Mouse (Mus musculus) lung, embryonic 14.5 days (tissue): ENCODE data around the gene Rpl12. TPM values are rescaled to one million over a fixed set of nuclear protein-coding genes. Genes with fewer than 3 reads are reported as not detected.
A peak's percentile ranks its signal among the peaks of the same experiment; 100 is the strongest.

Experiments
- ATAC-seq: fragments of 200-750 bp; cut with Nextera tagmentation; 2 replicates; pipeline ENCODE4 v1.8.0; 2017; ENCODE audit warnings: mild to moderate bottlenecking, moderate TSS enrichment, moderate library complexity; ENCODE audit not compliant: insufficient read depth
- DNase-seq: peaks from one replicate; pipeline ENCODE4 v3.0.0-alpha.2; 2015
- H3K27ac ChIP-seq: fragments of 300-500 bp; sonication (generic); 2 replicates; pipeline ENCODE4 v1.5.1; 2014; ENCODE audit warnings: low read depth, mild to moderate bottlenecking, moderate library complexity
- H3K27me3 ChIP-seq: fragments of 300-500 bp; sonication (generic); 2 replicates; pipeline ENCODE4 v1.6.1; 2014; ENCODE audit warnings: low read length, control low read depth; ENCODE audit not compliant: insufficient read depth
- H3K36me3 ChIP-seq: fragments of 300-500 bp; sonication (generic); 2 replicates; pipeline ENCODE4 v1.6.1; 2014; ENCODE audit warnings: control low read depth; ENCODE audit not compliant: insufficient read depth
- H3K4me1 ChIP-seq: fragments of 300-500 bp; sonication (generic); 2 replicates; pipeline ENCODE4 v1.6.1; 2014; ENCODE audit warnings: antibody characterized with exemption, control low read depth; ENCODE audit not compliant: insufficient read depth
- H3K4me2 ChIP-seq: fragments of 300-500 bp; sonication (generic); 2 replicates; pipeline ENCODE4 v1.6.1; 2014; ENCODE audit warnings: mild to moderate bottlenecking
- H3K4me3 ChIP-seq: fragments of 300-500 bp; sonication (generic); 2 replicates; pipeline ENCODE4 v1.5.1; 2014; ENCODE audit warnings: low read depth, low read length
- H3K9ac ChIP-seq: fragments of 300-500 bp; sonication (generic); 2 replicates; pipeline ENCODE4 v1.6.1; 2014
- H3K9me3 ChIP-seq: fragments of 300-500 bp; sonication (generic); 2 replicates; pipeline ENCODE4 v1.6.1; 2016; ENCODE audit warnings: low read depth, low read length, control low read depth
- CTCF ChIP-seq: IDR thresholded peaks from 2 replicates; pipeline ENCODE4 v1.5.1; 2016; ENCODE audit warnings: antibody characterized with exemption, low read depth
- WGBS: fragments of 180-500 bp; shearing (Covaris S2); extraction: QIAGEN DNeasy Blood & Tissue Kit; methylation state at CpG from one replicate; pipeline ENCODE4 v1.1.7; 2014; 5-methylcytosine and 5-hydroxymethylcytosine counted together
- polyA plus RNA-seq: library from polyadenylated mRNA; unstranded; fragments of >200 nt; fragmentation: Nextera tagmentation; extraction: Ambion mirVana; gene quantifications from 2 replicates; pipeline ENCODE4 v1.2.1, GENCODE M21; 2014

Rpl12 gene
- polyA plus RNA-seq, 1 experiment from 2014 or later = 235 TPM

- Histone ChIP-seq H3K4me3 (no peak overlapping the region), H3K36me3 (peaks cover 87% of the 10 kb centered on the region), H3K27ac (no peak overlapping the region), H3K9me3 (no peaks in the 10 kb centered on the region), H3K4me2 (no peak overlapping the region), H3K27me3 (no peaks in the 10 kb centered on the region), H3K9ac (no peak overlapping the region), H3K4me1 (no peaks in the 10 kb centered on the region)
- DNase-seq = no peak
- no peak for ATAC-seq
- 85% methylated on average over 7 of the region's 7 CpGs for WGBS
- no peak for TF ChIP-seq CTCF
These were observed 40.1 kb upstream of the Rpl12 start for GRCm38 (mm10) chr2:32921235-32921634.

GRCm38 (mm10) chr2:32921801-32922380, 39.5 kb upstream of the Rpl12 start:
- H3K9ac ChIP-seq = no peak overlapping the region
- no peaks in the 10 kb centered on the region for H3K4me1 ChIP-seq
- no peaks in the 10 kb centered on the region for H3K27me3 ChIP-seq
- WGBS = 86% methylated on average over 15 of the region's 15 CpGs
- no peak for ATAC-seq
- no peak overlapping the region for H3K27ac ChIP-seq
- no peak overlapping the region for H3K4me2 ChIP-seq
- H3K9me3 ChIP-seq = no peaks in the 10 kb centered on the region
- H3K36me3 ChIP-seq = peaks cover 84% of the 10 kb centered on the region
- DNase-seq = no peak
- TF ChIP-seq CTCF = no peak
- no peak overlapping the region for H3K4me3 ChIP-seq

GRCm38 (mm10) chr2:32922564-32922963, 38.8 kb upstream of the Rpl12 start:
- Histone ChIP-seq H3K36me3 (peaks cover 78% of the 10 kb centered on the region), H3K9ac (no peak overlapping the region), H3K27ac (no peak overlapping the region), H3K4me2 (no peak overlapping the region), H3K4me1 (no peaks in the 10 kb centered on the region), H3K4me3 (no peak overlapping the region), H3K27me3 (no peaks in the 10 kb centered on the region), H3K9me3 (no peaks in the 10 kb centered on the region)
- no peak for TF ChIP-seq CTCF
- ATAC-seq (no peak), DNase-seq (no peak)
- 86% methylated on average over 13 of the region's 13 CpGs for WGBS

- Histone ChIP-seq H3K4me2 (no peak overlapping the region), H3K4me1 (no peaks in the 10 kb centered on the region), H3K9ac (no peak overlapping the region), H3K27ac (no peak overlapping the region), H3K9me3 (no peaks in the 10 kb centered on the region), H3K27me3 (no peaks in the 10 kb centered on the region), H3K4me3 (no peak overlapping the region), H3K36me3 (peaks cover 67% of the 10 kb centered on the region)
- WGBS = 93% methylated on average over 24 of the region's 24 CpGs
- no peak for TF ChIP-seq CTCF
- ATAC-seq = no peak
- DNase-seq = no peak
These were observed 37.7 kb upstream of the Rpl12 start for GRCm38 (mm10) chr2:32923551-32924250.

- H3K4me1 ChIP-seq = no peaks in the 10 kb centered on the region
- H3K27ac ChIP-seq = no peak overlapping the region
- no peak overlapping the region for H3K4me3 ChIP-seq
- no peak for ATAC-seq
- no peak for DNase-seq
- no peaks in the 10 kb centered on the region for H3K9me3 ChIP-seq
- H3K27me3 ChIP-seq = no peaks in the 10 kb centered on the region
- no peak overlapping the region for H3K9ac ChIP-seq
- peaks cover 63% of the 10 kb centered on the region for H3K36me3 ChIP-seq
- no peak overlapping the region for H3K4me2 ChIP-seq
- TF ChIP-seq CTCF = no peak
- 77% methylated on average over 10 of the region's 10 CpGs for WGBS
These were observed 37.0 kb upstream of the Rpl12 start for GRCm38 (mm10) chr2:32924306-32924844.

GRCm38 (mm10) chr2:32926330-32927075, 34.9 kb upstream of the Rpl12 start:
- peak overlapping the region; percentile 50; the same call in 1 of the 2 replicates for H3K27ac ChIP-seq

More at GRCm38 (mm10) chr2:32926330-32927075, 34.9 kb upstream of the Rpl12 start:
- no peak for DNase-seq
- H3K9me3 ChIP-seq = no peaks in the 10 kb centered on the region
- no peak overlapping the region for H3K4me2 ChIP-seq
- H3K4me1 ChIP-seq = no peaks in the 10 kb centered on the region
- H3K27me3 ChIP-seq = no peaks in the 10 kb centered on the region
- ATAC-seq = no peak
- no peak overlapping the region for H3K4me3 ChIP-seq
- peaks cover 44% of the 10 kb centered on the region for H3K36me3 ChIP-seq
- no peak for TF ChIP-seq CTCF
- 80% methylated on average over 12 of the region's 12 CpGs for WGBS
- H3K9ac ChIP-seq = no peak overlapping the region
